19 mouse cellular contexts compared by ENCODE assay signal in the genomic region with DNA sequence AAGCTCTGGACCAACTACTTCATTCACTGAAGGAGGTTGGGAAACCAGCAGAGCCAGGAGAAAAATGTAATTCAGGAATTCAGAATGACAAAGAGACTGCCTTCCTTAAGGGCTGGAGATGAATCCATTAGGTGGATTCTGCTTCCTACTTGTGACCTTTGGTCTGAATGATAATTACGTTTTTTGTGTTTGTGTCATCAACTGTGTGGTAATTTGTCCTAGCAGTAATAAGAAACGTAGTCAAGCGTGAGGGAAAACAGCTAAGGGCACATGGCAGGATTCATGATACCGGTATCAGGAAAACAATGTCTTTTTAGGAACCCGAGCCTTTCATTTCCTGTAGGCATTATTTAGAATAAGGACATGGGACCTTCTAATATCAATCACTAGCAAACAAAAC.
"Had no signal": no experiment of that assay in that cellular context is flagged by ENCODE, and none has a peak within 500 bp of the region (broad histone marks: within the 10 kb centered on the region; RNA-seq: fewer than 3 reads in every experiment).

No protein-coding gene starts in this region.

- H3K9me3 ChIP-seq: limb, embryonic 12.5 days; limb, embryonic 15.5 days; midbrain, embryonic 10.5 days; neural tube, embryonic 13.5 days; stomach, embryonic 15.5 days had no signal

- DNase-seq: kidney, adult 2 months; kidney, postnatal 4 days; left cerebral cortex, postnatal 4 days; liver, postnatal 0 days; lung, embryonic 14.5 days; midbrain, embryonic 14.5 days; right cerebral cortex, postnatal 25 days; spleen, adult 18-20 months; thymus, postnatal 25 days had no signal

- H3K36me3 ChIP-seq: limb, embryonic 12.5 days; limb, embryonic 15.5 days; midbrain, embryonic 10.5 days; neural tube, embryonic 13.5 days; stomach, embryonic 15.5 days had no signal

- H3K4me1 ChIP-seq: limb, embryonic 12.5 days; limb, embryonic 15.5 days; neural tube, embryonic 13.5 days; stomach, embryonic 15.5 days had no signal

- ATAC-seq: liver, postnatal 0 days; lung, postnatal 0 days had no signal

- H3K4me2 ChIP-seq: limb, embryonic 12.5 days; limb, embryonic 15.5 days; liver, embryonic 11.5 days; lung, embryonic 14.5 days; neural tube, embryonic 13.5 days; stomach, embryonic 15.5 days had no signal

- H3K9ac ChIP-seq: limb, embryonic 12.5 days; limb, embryonic 15.5 days; liver, embryonic 14.5 days; liver, postnatal 0 days; lung, embryonic 14.5 days; neural tube, embryonic 13.5 days; stomach, embryonic 15.5 days had no signal

- H3K27me3 ChIP-seq: limb, embryonic 12.5 days; limb, embryonic 15.5 days; neural tube, embryonic 13.5 days; stomach, embryonic 15.5 days had no signal

- H3K4me3 ChIP-seq: limb, embryonic 12.5 days; limb, embryonic 15.5 days; midbrain, embryonic 10.5 days; neural tube, embryonic 13.5 days; stomach, embryonic 15.5 days had no signal

- H3K27ac ChIP-seq: kidney, postnatal 0 days; limb, embryonic 12.5 days; limb, embryonic 15.5 days; liver, embryonic 14.5 days; macrophage; midbrain, embryonic 10.5 days; neural tube, embryonic 13.5 days; stomach, embryonic 15.5 days had no signal
